Mouse (Mus musculus): ENCODE results near the gene Scyl1. TPM values are rescaled to one million over a fixed set of nuclear protein-coding genes. Genes with fewer than 3 reads are reported as not detected.

Scyl1 gene
- polyA plus RNA-seq, 1 experiment from 2014 or later: 78.5 TPM

DNA sequence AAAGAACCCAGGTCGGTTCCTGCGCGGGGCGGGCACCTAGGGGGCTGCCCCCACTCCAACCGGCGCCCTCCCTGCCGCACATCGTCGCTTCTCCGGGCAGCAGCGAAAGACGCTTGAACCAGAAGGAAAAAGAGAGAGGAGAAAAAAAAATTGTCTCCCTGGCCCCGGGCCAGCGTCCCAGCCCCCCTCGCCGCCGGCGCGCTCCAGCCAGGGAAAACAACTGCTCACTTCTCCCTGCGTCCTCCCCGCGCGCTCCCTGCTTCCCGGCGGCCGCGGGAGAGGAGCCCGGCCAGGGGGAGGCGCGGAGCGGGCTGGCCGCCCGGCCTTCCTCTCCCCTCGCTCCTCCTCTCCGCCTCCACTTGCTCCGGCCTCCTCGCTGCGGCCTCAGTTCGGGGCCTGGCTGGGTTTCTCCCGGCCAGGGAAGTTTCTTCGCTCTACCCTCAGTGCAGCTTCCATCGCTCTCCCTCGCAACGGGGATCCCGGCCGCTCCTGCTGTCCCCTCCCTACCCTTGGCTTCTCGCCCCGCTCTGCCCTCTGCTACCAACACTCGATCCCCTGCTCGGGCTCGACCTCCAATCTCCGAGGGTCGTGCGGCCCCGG, 29.5 kb downstream of the Scyl1 start:
- H3K36me3 ChIP-seq: 0 out of 2 replicates have a peak, but pooled peaks cover 2% of the 10 kb centered on the region
- peaks cover 72% of the 10 kb centered on the region for H3K27me3 ChIP-seq (ENCODE audit: low read depth, poor library complexity, severe bottlenecking)
- peaks cover 59% of the 10 kb centered on the region for H3K4me1 ChIP-seq
- peak overlapping the region; percentile 81 for H3K4me3 ChIP-seq
- peak overlapping the region; percentile 92 for H3K27ac ChIP-seq
- H3K9me3 ChIP-seq (replicated peaks): no peaks in the 10 kb centered on the region
- whole genome bisulfite sequencing: under 1% methylated on average over 54 of the region's 55 CpGs
- peak; percentile 78 for DNase-seq (ENCODE audit: low spot score)

- 23% methylated on average over 14 of the region's 14 CpGs for WGBS
- peak within 1 kb of the TSS; percentile 81 for H3K4me3 ChIP-seq
- DNase-seq (ENCODE audit: low spot score): peak; percentile 49
- H3K27ac ChIP-seq: peak within 1 kb of the TSS; percentile 92
- H3K4me1 ChIP-seq: peaks cover 48% of the 10 kb centered on the region
- peaks cover 64% of the 10 kb centered on the region for H3K27me3 ChIP-seq (ENCODE audit: low read depth, poor library complexity, severe bottlenecking)
- H3K36me3 ChIP-seq: 0 out of 2 replicates have a peak, but pooled peaks cover 2% of the 10 kb centered on the region
- H3K9me3 ChIP-seq (replicated peaks): no peaks in the 10 kb centered on the region
Measured at GRCm38 (mm10) chr19:5740320-5741317, 30.6 kb downstream of the Scyl1 start, which contains the start of gene Ltbp3. Gene Ltbp3 (plus strand): TSS chr19:5740904.

DNA sequence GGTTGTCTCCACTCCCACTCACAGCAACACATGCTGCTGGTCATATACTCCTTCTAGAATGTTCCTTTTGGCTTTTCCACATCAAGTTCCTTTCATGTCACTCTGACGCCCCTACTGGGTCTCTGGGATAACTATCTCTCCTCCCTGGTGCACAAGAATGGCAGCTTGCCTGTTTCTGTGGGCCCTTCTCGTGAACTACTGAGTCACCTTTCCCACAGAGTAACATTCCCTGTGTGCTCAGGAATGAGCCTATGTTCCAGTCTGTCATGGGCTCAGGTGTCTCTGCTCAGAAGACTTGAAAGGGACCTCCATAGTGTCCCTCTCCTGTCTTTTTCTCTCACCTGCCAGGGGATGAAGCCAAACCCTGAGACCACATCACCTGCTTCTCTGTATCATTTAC, 31.8 kb downstream of the Scyl1 start:
- Histone ChIP-seq H3K4me1 (peaks cover 43% of the 10 kb centered on the region), H3K27me3 (ENCODE audit: low read depth, poor library complexity, severe bottlenecking) (peaks cover 52% of the 10 kb centered on the region)

GRCm38 (mm10) chr19:5734325-5734724, 36.9 kb downstream of the Scyl1 start:
- 81% methylated on average over 9 of the region's 9 CpGs for WGBS
- peaks cover 13% of the 10 kb centered on the region for H3K27me3 ChIP-seq (ENCODE audit: low read depth, poor library complexity, severe bottlenecking)
- no peak overlapping the region for H3K4me3 ChIP-seq
- H3K27ac ChIP-seq: no peak overlapping the region
- no peaks in the 10 kb centered on the region for H3K9me3 ChIP-seq (replicated peaks)
- peaks cover 26% of the 10 kb centered on the region for H3K4me1 ChIP-seq
- H3K36me3 ChIP-seq: peaks cover 8% of the 10 kb centered on the region
- no peak for DNase-seq (ENCODE audit: low spot score)

More for the DNA sequence above, 31.8 kb downstream of the Scyl1 start:
- H3K36me3 ChIP-seq: 0 out of 2 replicates have a peak, but pooled peaks cover 2% of the 10 kb centered on the region
- DNase-seq (ENCODE audit: low spot score): no peak
- no peak overlapping the region; the same call in 1 of the 2 replicates for H3K4me3 ChIP-seq
- H3K27ac ChIP-seq: no peak overlapping the region
- WGBS: 63% methylated on average over 2 of the region's 2 CpGs
- H3K9me3 ChIP-seq (replicated peaks): no peaks in the 10 kb centered on the region

DNA sequence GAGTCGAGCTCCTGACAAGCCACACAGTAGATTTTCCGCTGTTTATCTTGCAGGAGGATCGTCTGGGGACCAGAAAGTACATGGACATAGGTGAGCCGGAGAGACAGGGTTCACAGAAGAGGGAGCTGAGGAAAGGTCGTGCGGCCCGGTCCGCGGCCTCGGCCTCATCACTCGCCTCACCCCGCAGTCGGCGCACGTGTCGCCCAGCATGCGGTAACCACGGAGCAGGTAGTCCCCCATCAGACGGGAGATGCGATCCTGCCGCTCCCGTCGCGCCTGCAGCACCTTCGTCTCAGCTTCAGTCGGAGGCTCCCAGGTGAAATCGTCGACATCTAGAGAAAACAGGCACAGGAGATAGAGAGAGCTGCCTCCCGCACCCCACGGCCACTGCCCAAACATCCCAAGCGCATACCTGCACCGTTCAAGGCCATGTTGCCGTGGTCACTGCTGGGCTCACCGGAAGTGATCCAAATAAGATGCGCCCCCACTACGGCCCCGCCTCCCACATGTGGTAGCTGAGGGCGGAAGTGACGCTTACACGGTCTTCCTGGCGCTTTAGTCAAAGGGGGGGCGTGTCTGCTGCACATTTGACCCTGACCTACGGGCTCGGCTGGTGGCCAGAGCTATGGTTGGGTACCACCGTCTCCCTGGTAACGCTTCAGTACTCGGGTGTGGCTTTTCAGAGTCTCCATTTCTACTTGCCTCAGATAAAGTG, 39.8 kb downstream of the Scyl1 start:
- peaks cover 22% of the 10 kb centered on the region for H3K36me3 ChIP-seq
- H3K27ac ChIP-seq: peak overlapping the region; percentile 82
- 0 out of 2 replicates have a peak, but pooled peaks cover 3% of the 10 kb centered on the region for H3K27me3 ChIP-seq (ENCODE audit: low read depth, poor library complexity, severe bottlenecking)
- peak overlapping the region; percentile 97 for H3K4me3 ChIP-seq
- under 1% methylated on average over 47 of the region's 47 CpGs for WGBS
- no peaks in the 10 kb centered on the region for H3K9me3 ChIP-seq (replicated peaks)
- peak; percentile 98 for DNase-seq (ENCODE audit: low spot score)
- peaks cover 52% of the 10 kb centered on the region for H3K4me1 ChIP-seq

GRCm38 (mm10) chr19:5730314-5731186, 40.7 kb downstream of the Scyl1 start:
- Histone ChIP-seq H3K4me1 (peaks cover 61% of the 10 kb centered on the region), H3K9me3 (replicated peaks) (no peaks in the 10 kb centered on the region), H3K4me3 (peak overlapping the region; percentile 97), H3K27ac (no peak overlapping the region; the same call in 1 of the 2 replicates), H3K36me3 (peaks cover 25% of the 10 kb centered on the region), H3K27me3 (ENCODE audit: low read depth, poor library complexity, severe bottlenecking) (no peaks in the 10 kb centered on the region)
- 78% methylated on average over 29 of the region's 29 CpGs for WGBS
- DNase-seq (ENCODE audit: low spot score): no peak

- DNase-seq (ENCODE audit: low spot score): peak; percentile 91
- WGBS: under 1% methylated on average over 37 of the region's 37 CpGs
- Histone ChIP-seq H3K36me3 (peaks cover 36% of the 10 kb centered on the region), H3K9me3 (replicated peaks) (no peaks in the 10 kb centered on the region), H3K4me1 (peaks cover 72% of the 10 kb centered on the region), H3K27me3 (ENCODE audit: low read depth, poor library complexity, severe bottlenecking) (no peaks in the 10 kb centered on the region), H3K4me3 (peak within 1 kb of the TSS; percentile 97), H3K27ac (peak within 1 kb of the TSS; percentile 98)
Measured at GRCm38 (mm10) chr19:5729444-5729815, 41.8 kb downstream of the Scyl1 start, which contains the start of gene Fam89b. Gene Fam89b (minus strand): TSS chr19:5729653.

- Histone ChIP-seq H3K9me3 (replicated peaks) (no peaks in the 10 kb centered on the region), H3K27me3 (ENCODE audit: low read depth, poor library complexity, severe bottlenecking) (no peaks in the 10 kb centered on the region), H3K4me1 (peaks cover 78% of the 10 kb centered on the region), H3K4me3 (peak overlapping the region; percentile 97), H3K27ac (peak overlapping the region; percentile 98), H3K36me3 (peaks cover 42% of the 10 kb centered on the region)
- peak; percentile 52 for DNase-seq (ENCODE audit: low spot score)
- 13% methylated on average over 37 of the region's 37 CpGs for WGBS
Measured at GRCm38 (mm10) chr19:5728631-5729443, 42.4 kb downstream of the Scyl1 start.

- H3K9me3 ChIP-seq (replicated peaks): no peaks in the 10 kb centered on the region
- WGBS: 3% methylated on average over 14 of the region's 14 CpGs
- H3K36me3 ChIP-seq: peaks cover 49% of the 10 kb centered on the region
- H3K4me3 ChIP-seq: peak overlapping the region; percentile 97
- H3K4me1 ChIP-seq: peaks cover 78% of the 10 kb centered on the region
- H3K27ac ChIP-seq: peak overlapping the region; percentile 98
- H3K27me3 ChIP-seq (ENCODE audit: low read depth, poor library complexity, severe bottlenecking): no peaks in the 10 kb centered on the region
- peak; percentile 94 for DNase-seq (ENCODE audit: low spot score)
Measured at GRCm38 (mm10) chr19:5727701-5728100, 43.5 kb downstream of the Scyl1 start.

GRCm38 (mm10) chr19:5726961-5727578, 44.1 kb downstream of the Scyl1 start:
- no peaks in the 10 kb centered on the region for H3K27me3 ChIP-seq (ENCODE audit: low read depth, poor library complexity, severe bottlenecking)
- peak overlapping the region; percentile 97 for H3K4me3 ChIP-seq
- H3K9me3 ChIP-seq (replicated peaks): no peaks in the 10 kb centered on the region
- H3K27ac ChIP-seq: peak overlapping the region; percentile 98; the same call in 1 of the 2 replicates
- peaks cover 78% of the 10 kb centered on the region for H3K4me1 ChIP-seq
- H3K36me3 ChIP-seq: peaks cover 55% of the 10 kb centered on the region
- no peak for DNase-seq (ENCODE audit: low spot score)
- WGBS: 76% methylated on average over 15 of the region's 15 CpGs

Data from limb, embryonic 10.5 days (tissue).